Mouse (Mus musculus) myocyte (in vitro differentiated cells): ENCODE measurements around the gene Clec2g. TPM values are rescaled to one million over a fixed set of nuclear protein-coding genes. Genes with fewer than 3 reads are reported as not detected.
"Not testable (repeated sequence)": the region's sequence is repeated elsewhere in the genome, so short reads cannot be mapped to it uniquely, and the experiment has no call there.

ENCODE experiments used
- H3K27me3 ChIP-seq: one replicate; pipeline ENCODE4 v1.6.1; 2011; ENCODE audit not compliant: control insufficient read depth, insufficient read depth, insufficient read length
- H3K36me3 ChIP-seq: one replicate; pipeline ENCODE4 v1.6.1; 2011; ENCODE audit not compliant: control insufficient read depth, insufficient read depth
- H3K4me2 ChIP-seq: one replicate; pipeline ENCODE4 v1.6.1; 2011; ENCODE audit warnings: low read depth, control low read depth
- H3K4me3 ChIP-seq: one replicate; pipeline ENCODE4 v1.5.1; 2011; ENCODE audit warnings: mild to moderate bottlenecking, control low read depth, moderate library complexity
- H3K79me2 ChIP-seq: one replicate; pipeline ENCODE4 v1.6.1; 2011; ENCODE audit not compliant: control insufficient read depth, insufficient read depth
- H3ac ChIP-seq: one replicate; pipeline ENCODE4 v1.6.1; 2011; ENCODE audit not compliant: control insufficient read depth, insufficient read length
- CEBPB ChIP-seq: IDR thresholded peaks from 2 replicates; pipeline ENCODE4 v1.6.1; 2011; ENCODE audit warnings: mild to moderate bottlenecking, moderate library complexity; ENCODE audit not compliant: poor library complexity, insufficient read depth, severe bottlenecking
- E2F4 ChIP-seq: IDR thresholded peaks from one replicate; pipeline ENCODE4 v1.6.1; 2011; ENCODE audit warnings: mild to moderate bottlenecking, control low read depth, moderate library complexity; ENCODE audit not compliant: insufficient read depth
- MAX ChIP-seq: IDR thresholded peaks from one replicate; pipeline ENCODE4 v1.6.1; 2011; ENCODE audit warnings: low read depth, mild to moderate bottlenecking, control low read depth
- MYOD1 ChIP-seq, 3 experiments: IDR thresholded peaks; one replicate each; pipeline ENCODE4 v1.6.1; 2011; ENCODE audit warnings: control low read depth in 2 of 3, low read depth in 2 of 3, mild to moderate bottlenecking in 2 of 3, moderate library complexity in 1 of 3; ENCODE audit not compliant: insufficient read length in 2 of 3, control insufficient read depth in 1 of 3
- MYOG ChIP-seq, 3 experiments: IDR thresholded peaks; one replicate each; pipeline ENCODE4 v1.6.1; 2011; ENCODE audit warnings: control low read depth in 2 of 3, low read depth in 2 of 3, mild to moderate bottlenecking in 2 of 3; ENCODE audit not compliant: insufficient read length in 2 of 3, control insufficient read depth in 1 of 3, insufficient read depth in 1 of 3
- POLR2A ChIP-seq: IDR thresholded peaks from one replicate; pipeline ENCODE4 v1.6.1; 2011; ENCODE audit warnings: low read depth, mild to moderate bottlenecking, control low read depth, moderate library complexity; ENCODE audit not compliant: insufficient read length
- POLR2AphosphoS2 ChIP-seq: IDR thresholded peaks from one replicate; pipeline ENCODE4 v1.6.1; 2011; ENCODE audit warnings: low read depth, control low read depth; ENCODE audit not compliant: insufficient read length
- REST ChIP-seq: IDR thresholded peaks from one replicate; pipeline ENCODE4 v1.6.1; 2011; ENCODE audit warnings: mild to moderate bottlenecking, control low read depth, moderate library complexity; ENCODE audit not compliant: insufficient read depth, insufficient read length
- SRF ChIP-seq: IDR thresholded peaks from one replicate; pipeline ENCODE4 v1.6.1; 2011; ENCODE audit warnings: low read depth; ENCODE audit not compliant: control insufficient read depth, insufficient read length
- TCF12 ChIP-seq: IDR thresholded peaks from one replicate; pipeline ENCODE4 v1.6.1; 2011; ENCODE audit warnings: mild to moderate bottlenecking, control low read depth; ENCODE audit not compliant: poor library complexity, insufficient read depth, severe bottlenecking
- TCF3 ChIP-seq: IDR thresholded peaks from one replicate; pipeline ENCODE4 v1.6.1; 2011; ENCODE audit warnings: low read depth, control low read depth; ENCODE audit not compliant: insufficient read length
- USF1 ChIP-seq: IDR thresholded peaks from one replicate; pipeline ENCODE4 v1.6.1; 2011; ENCODE audit warnings: low read depth, mild to moderate bottlenecking, control low read depth, moderate library complexity
- polyA plus RNA-seq: library from polyadenylated mRNA; unstranded; fragments of >200 nt; fragmentation: generic; extraction: Trizol; gene quantifications from one replicate; pipeline ENCODE4 v1.2.1, GENCODE M21; 2012; ENCODE audit warnings: missing spikeins

The Clec2g gene
- polyA plus RNA-seq, 1 experiment, result not detected

DNA sequence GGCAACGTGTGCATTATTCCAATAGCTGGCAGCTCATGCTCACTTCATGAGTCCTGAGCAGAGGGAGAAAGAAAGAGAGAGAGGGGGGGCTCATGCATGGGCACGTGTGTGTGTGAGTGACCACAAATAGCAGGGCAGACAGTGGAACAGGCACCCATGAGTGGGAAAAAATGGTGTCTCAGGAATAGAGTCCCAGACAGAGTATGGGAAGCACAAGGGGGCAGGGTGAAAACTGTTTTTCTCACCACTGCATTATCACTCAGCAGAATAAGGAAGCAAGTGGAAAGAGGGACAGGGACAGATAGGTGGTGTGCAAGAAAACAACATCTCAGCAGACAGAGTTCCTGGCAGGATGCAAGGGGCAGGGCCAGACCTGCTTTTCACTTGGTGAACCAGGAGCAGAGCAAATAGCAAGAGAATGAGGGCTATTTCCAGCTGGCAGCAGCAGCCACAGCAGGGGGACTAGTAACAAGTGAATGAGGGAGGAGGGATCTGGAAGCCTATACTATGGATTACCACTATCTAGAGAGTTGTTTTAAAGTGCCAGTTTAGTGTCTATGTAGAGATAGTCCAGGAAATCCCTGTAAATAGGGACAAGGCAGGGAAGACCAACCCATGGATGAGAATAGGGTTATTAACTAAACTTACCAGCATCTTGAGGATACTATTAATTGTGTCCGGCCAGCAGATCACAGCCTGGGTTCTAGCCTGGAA lies 62.0 kb downstream of the Clec2g start:
- Histone ChIP-seq H3ac (no peak overlapping the region), H3K4me3 (no peak overlapping the region), H3K36me3 (no peaks in the 10 kb centered on the region), H3K27me3 (no peaks in the 10 kb centered on the region), H3K79me2 (no peaks in the 10 kb centered on the region), H3K4me2 (no peak overlapping the region)
- TF ChIP-seq POLR2A (no peak), MYOD1 (IDR thresholded peaks at IDR 0.05; ENCODE audit: control insufficient read depth in 1 of 3, insufficient read length in 2 of 3, low read depth in 2 of 3) (no peak), CEBPB (no peak), POLR2AphosphoS2 (no peak), TCF3 (no peak), REST (no peak), E2F4 (no peak), SRF (no peak), MYOG (IDR thresholded peaks at IDR 0.05; ENCODE audit: control insufficient read depth in 1 of 3, insufficient read depth in 1 of 3, insufficient read length in 2 of 3, low read depth in 2 of 3) (no peak), MAX (no peak), USF1 (no peak)

DNA sequence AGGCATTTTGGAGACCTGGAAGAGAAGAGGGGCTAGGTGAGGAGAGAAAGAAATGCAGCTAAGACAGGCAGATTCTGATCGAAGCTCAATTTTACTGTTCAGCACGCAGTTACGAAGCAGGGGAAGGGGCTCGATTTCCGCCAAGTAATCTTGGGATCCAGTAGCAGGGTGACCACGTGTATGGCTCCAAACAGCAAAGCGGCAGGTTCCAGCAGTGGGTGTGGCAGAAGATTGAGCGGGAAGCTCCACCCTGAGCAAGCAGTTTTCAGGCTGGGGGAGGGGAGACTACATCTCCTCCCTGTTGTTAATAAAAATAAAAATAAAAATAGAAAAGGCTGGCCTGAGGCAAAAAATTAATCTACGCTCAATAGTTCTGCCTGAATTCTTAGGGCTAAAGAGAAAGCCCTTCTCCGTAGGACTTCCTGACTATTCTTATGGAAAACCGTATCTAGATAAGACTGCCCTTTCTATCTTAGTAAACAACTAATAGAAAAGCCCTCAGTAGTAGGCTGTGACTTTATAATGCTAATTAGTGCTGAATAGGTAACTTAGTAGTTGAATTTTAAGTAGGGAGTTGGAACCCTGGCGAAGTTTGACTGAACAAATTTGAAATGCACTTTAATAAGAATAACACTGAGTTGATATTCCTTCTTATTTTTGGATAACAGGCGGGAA lies 62.7 kb downstream of the Clec2g start:
- H3ac ChIP-seq, result no peak overlapping the region
- no peaks in the 10 kb centered on the region for H3K27me3 ChIP-seq
- H3K79me2 ChIP-seq, result no peaks in the 10 kb centered on the region
- no peak overlapping the region for H3K4me2 ChIP-seq
- TF ChIP-seq MYOG (IDR thresholded peaks at IDR 0.05; ENCODE audit: control insufficient read depth in 1 of 3, insufficient read depth in 1 of 3, insufficient read length in 2 of 3, low read depth in 2 of 3) (no peak), TCF12 (no peak), USF1 (no peak), E2F4 (no peak), SRF (no peak), POLR2AphosphoS2 (no peak), MYOD1 (IDR thresholded peaks at IDR 0.05; ENCODE audit: control insufficient read depth in 1 of 3, insufficient read length in 2 of 3, low read depth in 2 of 3) (no peak), TCF3 (no peak), MAX (no peak), POLR2A (no peak), CEBPB (no peak), REST (no peak)
- H3K36me3 ChIP-seq, result no peaks in the 10 kb centered on the region
- no peak overlapping the region for H3K4me3 ChIP-seq

DNA sequence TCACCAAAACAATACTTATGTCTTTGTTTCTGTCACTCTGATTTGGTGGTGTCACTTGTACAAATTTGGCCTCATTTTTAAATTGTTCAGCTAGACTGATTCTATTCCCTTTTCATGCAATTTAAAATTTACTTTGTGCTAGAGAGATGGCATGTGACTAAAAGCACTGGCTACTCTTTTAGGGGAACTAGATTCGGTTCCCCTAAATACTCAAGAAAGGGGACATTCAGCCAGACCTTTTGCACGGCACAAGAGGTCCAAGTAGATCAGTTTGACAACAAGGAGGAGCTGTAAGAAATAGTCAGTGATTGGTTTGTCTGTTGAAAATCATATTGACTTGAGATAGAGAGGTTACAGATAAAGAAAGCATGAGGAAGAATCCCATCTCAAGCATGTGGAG lies 67.2 kb downstream of the Clec2g start:
- Histone ChIP-seq H3K4me2 (no peak overlapping the region), H3K4me3 (no peak overlapping the region), H3ac (no peak overlapping the region), H3K27me3 (no peaks in the 10 kb centered on the region), H3K36me3 (no peaks in the 10 kb centered on the region), H3K79me2 (no peaks in the 10 kb centered on the region)
- no peak for TF ChIP-seq MYOG (IDR thresholded peaks at IDR 0.05; ENCODE audit: control insufficient read depth in 1 of 3, insufficient read depth in 1 of 3, insufficient read length in 2 of 3, low read depth in 2 of 3)
- no peak for TF ChIP-seq SRF
- no peak for TF ChIP-seq TCF3
- TF ChIP-seq E2F4, result no peak
- no peak for TF ChIP-seq USF1
- TF ChIP-seq MYOD1 (IDR thresholded peaks at IDR 0.05; ENCODE audit: control insufficient read depth in 1 of 3, insufficient read length in 2 of 3, low read depth in 2 of 3), result no peak
- TF ChIP-seq POLR2AphosphoS2, result no peak

DNA sequence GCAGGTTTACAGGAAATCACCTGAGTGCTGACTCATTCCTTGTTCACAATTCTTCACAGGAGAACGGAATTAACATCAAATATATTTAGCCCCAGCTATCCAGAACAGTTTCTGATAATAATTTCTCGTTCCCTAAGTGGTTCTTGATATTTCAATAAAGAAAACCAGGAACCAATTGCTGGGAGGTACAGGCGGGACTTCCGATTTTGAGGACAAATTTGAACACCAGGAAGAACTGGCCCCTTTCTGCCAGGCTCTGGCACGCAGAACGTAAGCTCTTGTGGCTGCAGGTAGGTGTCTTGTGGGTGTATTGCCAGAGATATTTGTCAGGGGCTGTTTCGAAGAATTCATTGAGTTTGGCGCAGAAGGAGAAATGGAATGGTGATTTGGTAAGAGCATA lies 74.4 kb downstream of the Clec2g start:
- Histone ChIP-seq H3K27me3 (no peaks in the 10 kb centered on the region), H3K4me3 (no peak overlapping the region), H3K36me3 (no peaks in the 10 kb centered on the region), H3ac (no peak overlapping the region), H3K4me2 (no peak overlapping the region), H3K79me2 (no peaks in the 10 kb centered on the region)
- no peak for TF ChIP-seq POLR2AphosphoS2
- TF ChIP-seq MYOD1 (IDR thresholded peaks at IDR 0.05; ENCODE audit: control insufficient read depth in 1 of 3, insufficient read length in 2 of 3, low read depth in 2 of 3), result no peak
- no peak for TF ChIP-seq TCF12
- no peak for TF ChIP-seq SRF
- TF ChIP-seq MYOG (IDR thresholded peaks at IDR 0.05; ENCODE audit: control insufficient read depth in 1 of 3, insufficient read depth in 1 of 3, insufficient read length in 2 of 3, low read depth in 2 of 3), result no peak
- no peak for TF ChIP-seq POLR2A
- TF ChIP-seq REST, result no peak
- no peak for TF ChIP-seq USF1
- TF ChIP-seq TCF3, result no peak
- no peak for TF ChIP-seq CEBPB
- no peak for TF ChIP-seq MAX
- TF ChIP-seq E2F4, result no peak

DNA sequence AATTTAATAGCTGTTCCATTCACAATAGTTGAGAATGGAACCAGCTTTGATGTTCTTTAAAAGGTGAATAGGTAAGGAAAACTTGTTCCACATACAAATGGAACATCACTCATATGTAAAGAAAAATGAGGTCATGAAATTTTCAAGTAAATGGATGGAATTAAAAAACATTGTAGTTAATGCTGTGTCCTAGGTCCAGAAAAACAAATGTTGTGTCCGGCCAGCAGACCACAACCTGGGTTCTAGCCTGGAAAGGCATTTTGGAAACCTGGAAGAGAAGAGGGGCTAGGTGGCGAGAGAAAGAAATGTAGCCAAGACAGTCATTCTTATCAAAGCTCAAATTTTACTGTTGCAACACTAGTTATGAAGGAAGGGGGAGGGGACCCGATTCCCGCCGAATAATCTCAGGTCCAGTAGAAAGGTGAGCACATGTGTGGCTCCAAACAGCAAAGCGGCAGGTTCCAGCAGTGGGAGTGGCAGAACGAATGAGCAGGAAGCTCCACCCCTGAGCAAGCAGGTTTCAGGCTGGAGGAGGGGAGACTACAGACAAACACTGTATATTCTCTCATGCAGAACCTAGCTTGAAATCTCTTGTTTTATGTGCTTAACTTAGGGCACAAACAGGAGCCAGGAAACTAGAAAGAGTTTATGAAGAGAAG lies 75.8 kb downstream of the Clec2g start:
- not testable (repeated sequence) for H3K27me3 ChIP-seq, H3K79me2 ChIP-seq, H3K36me3 ChIP-seq, H3K4me2 ChIP-seq, H3ac ChIP-seq, H3K4me3 ChIP-seq
